Mouse (Mus musculus): ENCODE results near the gene Adcy4. TPM values are rescaled to one million over a fixed set of nuclear protein-coding genes. Genes with fewer than 3 reads are reported as not detected.

Gene Adcy4
- total RNA-seq, 2 experiments from 2014 or later = not detected

GRCm38 (mm10) chr14:55788256-55789050 is 4.6 kb upstream of the Adcy4 start, which contains the start of gene Ripk3:
Gene Ripk3, minus strand, starts transcription at chr14:55788865.
- ATAC-seq (replicated peaks; ENCODE audit: poor library complexity) = peak; percentile 89

DNA sequence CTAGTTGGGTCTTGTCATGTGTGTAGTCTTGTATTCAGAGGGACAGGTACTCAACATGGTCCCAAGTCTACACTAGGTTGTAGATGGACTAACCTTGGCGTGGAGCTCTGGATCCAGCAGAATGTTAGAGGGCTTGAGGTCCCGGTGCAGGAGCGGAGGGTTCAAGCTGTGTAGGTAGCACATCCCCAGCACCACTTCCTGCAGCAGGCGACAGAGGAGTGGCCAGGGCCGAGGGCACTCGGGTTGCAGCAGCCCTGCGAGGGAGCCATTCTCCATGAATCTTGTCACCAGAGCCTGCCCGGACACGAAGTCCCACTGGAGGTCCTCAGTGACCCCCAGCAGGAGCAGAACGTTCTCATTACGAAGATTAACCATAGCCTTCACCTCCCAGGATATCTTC is 3.8 kb upstream of the Adcy4 start:
- ATAC-seq (replicated peaks; ENCODE audit: poor library complexity) = no peak

- ATAC-seq (replicated peaks; ENCODE audit: poor library complexity) = no peak
These were observed 1.3 kb upstream of the Adcy4 start for GRCm38 (mm10) chr14:55785195-55785594.

DNA sequence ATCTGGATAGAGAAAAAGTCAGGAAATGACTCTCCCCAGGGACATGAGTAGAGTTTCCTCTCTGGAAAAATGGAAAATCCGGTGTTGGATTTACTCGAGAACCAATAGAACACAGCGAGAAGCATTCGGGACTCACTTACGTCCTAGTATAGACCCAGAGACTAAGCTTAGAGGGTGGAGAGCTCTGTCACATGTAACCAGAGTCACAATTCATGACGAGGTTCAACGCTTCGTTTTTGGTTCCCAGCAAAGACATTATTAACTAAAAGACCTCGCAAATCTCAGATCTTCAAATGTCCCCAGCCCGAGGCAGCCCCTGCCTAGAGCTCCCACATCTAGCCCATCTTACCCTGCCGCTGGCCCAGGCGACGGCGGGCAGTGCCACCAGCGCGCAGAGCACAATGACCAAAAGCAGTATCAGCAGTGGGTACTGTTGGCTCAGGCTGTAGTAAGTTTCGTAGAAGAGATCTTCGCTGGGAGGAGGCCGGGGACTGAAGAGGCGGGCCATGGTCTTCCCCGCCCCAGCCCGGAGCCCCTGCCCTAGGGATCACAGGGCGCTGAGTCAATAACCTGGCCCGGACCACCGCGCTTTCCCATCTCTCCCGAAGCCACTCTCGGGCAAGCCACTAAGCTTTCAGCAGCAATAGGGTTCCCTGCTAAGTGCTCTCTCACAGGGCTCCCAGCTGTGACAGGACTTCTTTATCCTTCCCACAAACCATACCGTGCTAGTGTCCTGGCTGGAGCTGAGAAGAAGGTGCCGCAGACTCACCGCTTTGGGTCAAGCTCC is 531 bp downstream of the Adcy4 start:
- ATAC-seq (replicated peaks; ENCODE audit: poor library complexity) = no peak

DNA sequence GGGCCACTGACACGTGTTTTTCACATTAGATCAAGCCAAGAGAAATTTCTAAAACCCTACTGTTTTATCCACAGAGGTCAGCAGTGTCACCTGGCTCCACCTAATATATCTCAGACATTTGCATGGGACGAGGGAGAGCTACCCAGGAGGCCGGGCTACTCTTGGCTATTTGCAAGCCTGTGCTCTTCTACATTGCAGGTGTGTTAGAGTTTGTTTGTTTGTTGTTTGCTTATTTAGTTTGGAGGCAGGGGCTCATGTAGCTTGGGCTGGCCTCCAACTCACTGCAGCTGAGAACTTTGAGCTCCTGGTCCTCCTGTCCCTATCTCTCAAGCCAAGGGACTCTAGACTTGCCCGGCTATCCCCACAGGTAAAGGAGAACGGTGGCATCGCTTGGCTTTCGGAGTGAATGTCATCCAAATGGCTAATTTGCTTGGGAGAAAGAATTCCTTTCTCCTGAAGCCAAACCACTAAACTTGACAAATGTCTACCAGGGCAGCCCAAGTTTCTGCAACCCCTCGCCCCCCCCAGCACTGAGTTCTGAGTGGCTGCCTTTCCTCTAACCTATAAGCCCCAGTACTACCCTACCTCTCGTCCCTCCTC is 1.4 kb downstream of the Adcy4 start:
- no peak for ATAC-seq (replicated peaks; ENCODE audit: poor library complexity)

GRCm38 (mm10) chr14:55781310-55781709 is 2.6 kb downstream of the Adcy4 start:
- ATAC-seq (replicated peaks; ENCODE audit: poor library complexity) = peak; percentile 96

DNA sequence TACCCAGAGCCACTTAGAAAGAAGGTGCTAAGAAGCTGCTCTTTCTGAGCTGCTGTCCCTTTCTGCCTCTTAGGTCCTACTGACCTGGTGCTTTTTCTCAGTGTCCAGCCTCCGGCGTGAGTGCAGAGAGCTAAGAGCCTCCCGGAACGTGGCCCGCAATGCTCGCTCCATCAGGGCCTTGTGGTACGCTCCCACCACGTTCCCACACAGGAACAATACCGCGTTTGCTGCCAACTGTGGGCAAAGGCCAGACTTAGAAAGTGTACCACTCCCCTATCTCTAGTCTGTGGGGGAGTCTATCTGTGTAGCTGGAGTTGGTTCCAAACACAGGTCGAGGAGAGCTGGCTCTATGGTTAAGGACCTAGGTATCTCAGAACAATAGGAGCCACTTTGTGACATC is 3.2 kb downstream of the Adcy4 start:
- no peak for ATAC-seq (replicated peaks; ENCODE audit: poor library complexity)

DNA sequence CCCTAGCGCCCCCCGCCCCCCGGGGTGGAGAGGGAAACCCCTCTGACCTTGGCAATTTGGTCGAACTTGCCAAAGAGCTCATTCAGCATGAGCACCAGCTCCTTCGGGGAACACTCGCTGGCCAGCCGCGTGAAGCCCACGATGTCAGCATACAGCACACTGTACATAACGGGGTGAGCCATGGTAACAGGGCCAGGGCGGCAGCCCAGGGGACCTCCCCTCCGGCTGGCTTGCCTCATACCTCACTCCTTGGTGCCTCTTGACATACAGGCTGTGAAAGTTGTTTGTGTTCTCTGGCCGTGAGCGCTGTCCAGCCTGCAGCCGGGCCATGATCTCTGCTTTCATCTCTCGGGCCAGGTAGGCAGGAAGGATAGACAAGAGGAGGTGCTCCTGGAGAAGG is 4.2 kb downstream of the Adcy4 start:
- ATAC-seq (replicated peaks; ENCODE audit: poor library complexity) = no peak

GRCm38 (mm10) chr14:55778686-55779085 is 5.2 kb downstream of the Adcy4 start:
- no peak for ATAC-seq (replicated peaks; ENCODE audit: poor library complexity)

- no peak for ATAC-seq (replicated peaks; ENCODE audit: poor library complexity)
These were observed 6.1 kb downstream of the Adcy4 start for GRCm38 (mm10) chr14:55777806-55778205.

- ATAC-seq (replicated peaks; ENCODE audit: poor library complexity) = no peak
These were observed 6.7 kb downstream of the Adcy4 start for GRCm38 (mm10) chr14:55777176-55777575.

DNA sequence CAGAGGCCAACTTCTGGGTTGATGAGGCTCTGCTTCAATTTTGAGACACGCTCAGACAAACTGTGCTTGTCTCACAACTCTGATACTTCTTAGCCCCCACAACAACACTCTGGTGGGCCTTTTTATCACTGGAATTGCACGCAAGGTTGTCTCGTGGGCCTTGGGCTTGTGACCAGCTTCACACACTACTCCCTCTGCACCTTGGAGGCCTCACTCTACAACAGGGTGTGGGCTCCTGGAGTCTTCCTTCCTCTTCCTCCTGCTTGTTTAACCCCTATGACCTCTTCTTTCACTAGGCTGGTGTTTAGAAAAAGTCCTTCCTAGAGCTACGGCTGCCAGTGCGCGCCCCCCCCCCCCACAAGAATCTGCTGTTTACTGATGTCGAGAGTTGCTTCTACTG is 7.2 kb downstream of the Adcy4 start:
- no peak for ATAC-seq (replicated peaks; ENCODE audit: poor library complexity)

DNA sequence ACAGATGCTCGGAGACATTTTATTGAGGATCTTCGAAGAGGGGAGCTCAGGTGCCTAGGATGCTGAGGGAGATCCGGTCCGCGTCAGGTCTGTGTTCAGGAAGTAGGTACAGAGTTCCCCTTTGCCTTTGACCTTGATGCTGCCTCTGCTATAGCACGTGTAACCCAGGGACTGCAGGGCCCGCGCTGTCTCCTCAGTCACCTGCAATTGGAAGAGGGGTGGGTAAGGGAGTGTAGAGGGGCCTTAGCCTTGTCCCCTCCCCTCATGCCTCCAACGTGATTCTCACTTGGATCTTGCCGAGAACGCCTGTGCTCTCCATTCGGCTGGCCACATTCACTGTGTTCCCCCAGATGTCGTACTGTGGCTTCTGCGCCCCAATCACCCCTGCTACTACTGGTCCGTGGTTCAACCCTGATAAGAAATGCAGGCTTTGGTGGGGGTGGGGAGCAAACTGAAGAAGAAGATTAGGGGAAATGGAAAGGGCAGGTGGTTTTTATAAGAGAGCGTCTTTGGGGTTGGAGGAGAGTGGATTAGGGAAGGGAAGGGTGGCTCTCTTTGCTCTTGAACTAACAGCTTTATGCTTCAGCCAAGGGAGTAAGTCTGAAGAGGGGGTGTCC is 14.7 kb downstream of the Adcy4 start:
- peak; percentile 11; the same call in 1 of the 2 replicates for ATAC-seq (replicated peaks; ENCODE audit: poor library complexity)

DNA sequence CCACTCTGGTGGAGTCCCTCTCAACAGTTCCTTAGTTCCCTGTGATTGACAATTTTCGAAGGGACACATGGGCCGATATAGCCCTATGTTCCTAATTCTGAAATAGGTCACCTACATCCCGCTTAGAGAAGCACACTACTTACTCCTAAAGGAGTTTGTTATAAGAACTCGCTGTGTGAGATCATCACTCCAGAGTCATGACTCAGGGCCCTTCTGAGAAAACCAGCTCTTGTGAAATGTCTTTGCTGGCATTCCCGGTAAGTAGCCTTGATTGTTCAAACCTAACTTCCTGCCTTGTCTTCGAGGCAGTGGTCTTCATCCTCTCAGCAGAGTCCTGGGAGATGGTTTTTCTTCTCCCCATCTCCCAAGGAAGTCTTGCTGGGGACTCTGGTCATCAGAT is 15.3 kb downstream of the Adcy4 start:
- ATAC-seq (replicated peaks; ENCODE audit: poor library complexity) = no peak

- ATAC-seq (replicated peaks; ENCODE audit: poor library complexity) = peak; percentile 29
These were observed 16.1 kb downstream of the Adcy4 start for GRCm38 (mm10) chr14:55767519-55768414.

GRCm38 (mm10) chr14:55765696-55766095 is 18.2 kb downstream of the Adcy4 start, which contains the start of gene Ltb4r1:
Gene Ltb4r1, plus strand, starts transcription at chr14:55765962.
- peak; percentile 45 for ATAC-seq (replicated peaks; ENCODE audit: poor library complexity)

- ATAC-seq (replicated peaks; ENCODE audit: poor library complexity) = no peak
These were observed 20.7 kb downstream of the Adcy4 start for GRCm38 (mm10) chr14:55763166-55763565.

DNA sequence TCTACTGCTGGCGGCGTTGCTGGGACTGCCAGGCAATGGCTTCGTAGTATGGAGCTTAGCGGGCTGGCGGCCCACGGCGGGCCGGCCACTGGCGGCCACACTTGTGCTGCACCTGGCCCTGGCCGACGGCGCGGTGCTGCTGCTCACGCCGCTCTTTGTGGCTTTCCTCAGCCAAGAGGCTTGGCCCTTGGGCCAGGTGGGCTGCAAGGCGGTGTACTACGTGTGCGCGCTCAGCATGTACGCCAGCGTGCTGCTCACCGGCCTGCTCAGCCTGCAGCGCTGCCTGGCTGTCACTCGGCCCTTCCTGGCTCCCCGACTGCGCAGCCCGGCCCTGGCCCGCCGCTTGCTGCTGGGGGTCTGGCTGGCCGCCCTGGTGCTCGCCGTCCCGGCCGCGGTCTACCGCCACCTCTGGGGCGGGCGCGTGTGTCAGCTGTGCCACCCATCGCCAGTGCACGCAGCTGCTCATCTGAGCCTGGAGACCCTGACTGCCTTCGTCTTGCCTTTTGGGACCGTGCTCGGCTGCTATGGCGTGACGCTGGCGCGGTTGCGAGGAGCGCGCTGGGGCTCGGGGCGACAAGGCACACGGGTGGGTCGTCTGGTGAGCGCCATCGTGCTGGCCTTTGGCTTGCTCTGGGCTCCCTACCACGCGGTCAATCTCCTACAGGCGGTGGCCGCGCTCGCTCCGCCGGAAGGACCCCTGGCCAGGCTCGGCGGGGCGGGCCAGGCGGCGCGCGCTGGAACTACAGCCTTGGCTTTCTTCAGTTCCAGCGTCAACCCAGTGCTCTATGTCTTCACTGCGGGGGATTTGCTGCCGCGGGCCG is 21.7 kb downstream of the Adcy4 start:
- ATAC-seq (replicated peaks; ENCODE audit: poor library complexity) = peak; percentile 18; the same call in 1 of the 2 replicates

GRCm38 (mm10) chr14:55761163-55761562 is 22.7 kb downstream of the Adcy4 start, which contains the start of gene Ltb4r2:
Gene Ltb4r2, plus strand, starts transcription at chr14:55761428.
- ATAC-seq (replicated peaks; ENCODE audit: poor library complexity) = no peak
